Mouse (Mus musculus): ENCODE data around the gene Gm20489.

DNA sequence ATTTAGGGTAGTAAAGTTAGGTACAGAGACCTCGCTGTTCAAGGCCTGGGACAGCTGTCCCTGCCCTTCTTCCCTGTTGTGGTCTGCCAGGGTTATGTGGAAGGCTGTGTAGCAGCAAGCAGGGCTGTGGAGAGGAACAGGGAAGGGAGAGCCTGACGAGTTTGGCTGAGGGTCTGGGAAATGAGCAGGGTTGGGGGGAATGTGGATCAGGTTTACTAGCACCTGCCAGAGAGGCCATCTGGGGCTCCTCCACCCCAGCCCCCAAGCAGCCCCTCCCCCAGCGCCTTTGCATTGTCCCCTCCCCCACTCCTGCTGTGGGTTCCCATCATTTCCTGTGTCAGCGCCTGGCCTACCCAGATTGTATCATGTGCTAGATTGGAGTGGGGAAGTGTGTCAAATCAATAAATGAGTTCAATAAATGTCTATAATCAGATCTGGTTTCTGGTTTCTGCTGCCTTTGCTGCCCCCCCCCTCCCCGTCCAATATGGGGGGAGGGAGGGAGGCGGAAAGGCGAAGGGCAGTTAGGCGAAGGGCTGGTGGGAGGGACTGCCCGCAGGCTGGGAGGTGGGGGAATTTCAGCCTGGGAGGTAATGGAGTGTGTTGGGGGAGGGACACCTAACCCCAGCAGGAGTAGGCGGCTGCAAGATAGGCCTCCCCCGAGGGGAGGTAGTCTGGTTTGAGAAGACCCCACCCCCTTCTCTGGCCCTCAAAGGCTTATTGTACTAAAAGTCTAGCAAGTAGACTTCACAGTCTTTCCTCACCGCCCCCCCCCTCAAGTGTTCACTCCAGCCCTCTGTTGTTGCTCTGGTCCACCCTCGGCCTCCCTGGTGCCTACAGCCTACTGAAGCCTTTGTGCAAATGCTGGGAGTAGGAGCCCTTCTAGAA, 8.1 kb downstream of the Gm20489 start:
- no peak for TF ChIP-seq POLR2A (IDR thresholded peaks at IDR 0.05; ENCODE audit: borderline replicate concordance, low read depth, low read length)
- TF ChIP-seq CTCF (IDR thresholded peaks at IDR 0.05; ENCODE audit: low read depth, low read length): no peak

Data from bone marrow macrophage, adult 2 months (primary cell).